Comparison of ENCODE assay signal across 7 mouse cellular contexts in the genomic region with DNA sequence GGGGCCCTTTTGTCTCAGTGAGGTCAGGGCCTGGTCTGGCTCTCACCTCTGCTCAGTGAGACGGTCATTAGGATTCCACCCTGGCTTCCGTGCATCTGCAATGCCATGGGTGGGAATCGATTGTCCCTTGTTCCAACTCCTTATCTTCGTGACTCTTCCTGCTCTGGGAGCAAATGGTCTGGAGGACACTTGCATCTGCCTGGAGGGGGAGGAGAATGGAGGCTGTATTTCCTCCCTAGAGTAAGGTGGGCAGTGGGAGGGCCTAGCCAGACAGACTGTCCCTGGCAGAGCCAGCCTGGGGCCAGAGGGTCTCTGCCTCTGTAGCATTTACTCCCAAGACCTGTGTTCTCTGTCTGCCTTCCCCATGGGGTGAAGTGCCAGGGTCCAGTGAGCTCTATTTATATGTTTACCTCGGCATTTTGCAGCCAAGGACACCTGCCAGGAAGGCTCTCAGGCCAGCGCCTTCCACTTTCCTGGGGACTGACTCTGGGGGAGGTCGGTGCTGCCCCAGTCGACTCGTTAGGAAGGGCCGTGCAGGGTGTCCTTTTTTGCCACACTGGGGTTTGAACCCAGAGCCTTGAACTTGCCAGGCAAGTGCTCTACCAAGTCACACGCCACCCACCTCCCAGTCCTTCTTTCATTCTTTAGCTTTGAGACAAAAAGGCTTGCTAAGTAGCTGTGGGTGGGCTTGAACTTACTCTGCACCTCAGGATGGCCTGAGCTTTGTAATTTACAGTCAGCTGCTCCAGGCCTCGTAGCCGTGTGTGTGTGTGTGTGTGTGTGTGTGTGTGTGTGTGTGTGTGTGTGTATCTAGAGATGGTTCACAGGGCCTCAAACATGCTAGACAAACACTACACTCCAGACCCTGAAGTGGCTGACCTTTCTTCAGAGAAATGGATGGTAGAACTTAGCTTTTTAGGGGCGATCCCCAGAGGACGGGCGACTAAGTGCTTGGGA.
DNase-seq lines count a peak whose midpoint lies in the region; ATAC-seq and TF ChIP-seq lines count a peak whose summit lies in the region.

No protein-coding gene starts in this region.

- H3K4me1 ChIP-seq in kidney, postnatal 0 days (replicated peaks; ENCODE audit: insufficient read depth, low read length): peaks cover 71% of the 10 kb centered on the region
- peaks cover 86% of the 10 kb centered on the region for H3K4me1 ChIP-seq in forebrain, embryonic 15.5 days
- H3K4me1 ChIP-seq in hindbrain, postnatal 0 days (ENCODE audit: insufficient read depth, low read length): peaks cover 67% of the 10 kb centered on the region
- peaks cover 56% of the 10 kb centered on the region for H3K4me1 ChIP-seq in midbrain, postnatal 0 days (ENCODE audit: insufficient read depth, low read length)

- H3K4me2 ChIP-seq in kidney, postnatal 0 days (ENCODE audit: low read length): no peak overlapping the region
- H3K4me2 ChIP-seq in forebrain, embryonic 15.5 days (replicated peaks): peak overlapping the region; percentile 87
- peak overlapping the region; percentile 97 for H3K4me2 ChIP-seq in hindbrain, postnatal 0 days (ENCODE audit: low read depth, low read length)
- peak overlapping the region; percentile 97 for H3K4me2 ChIP-seq in midbrain, postnatal 0 days (ENCODE audit: low read depth, low read length, poor library complexity, severe bottlenecking)

- H3K36me3 ChIP-seq in kidney, postnatal 0 days (ENCODE audit: insufficient read depth, low read length): no peaks in the 10 kb centered on the region
- H3K36me3 ChIP-seq in forebrain, embryonic 15.5 days: no peaks in the 10 kb centered on the region
- H3K36me3 ChIP-seq in hindbrain, postnatal 0 days (ENCODE audit: insufficient read depth, low read length): no peaks in the 10 kb centered on the region
- H3K36me3 ChIP-seq in midbrain, postnatal 0 days (ENCODE audit: insufficient read depth, low read length): no peaks in the 10 kb centered on the region

- no peak for DNase-seq in kidney, postnatal 0 days (ENCODE audit: low spot score)
- DNase-seq in kidney, postnatal 14 days: no peak
- no peak for DNase-seq in hindbrain, postnatal 0 days (ENCODE audit: low spot score)
- no peak for DNase-seq in midbrain, postnatal 0 days (ENCODE audit: low spot score)
- DNase-seq in adipocyte (ENCODE audit: low spot score): no peak
- no peak for DNase-seq in left cerebral cortex, adult 8-10 months (ENCODE audit: low spot score in 2 of 2)

- TF ChIP-seq CTCF in kidney, postnatal 0 days (IDR thresholded peaks at IDR 0.05; ENCODE audit: low read depth): no peak
- no peak for TF ChIP-seq CTCF in hindbrain, postnatal 0 days (IDR thresholded peaks at IDR 0.05; ENCODE audit: low read depth)
- TF ChIP-seq CTCF in midbrain, postnatal 0 days (IDR thresholded peaks at IDR 0.05): no peak

- no peaks in the 10 kb centered on the region for H3K27me3 ChIP-seq in kidney, postnatal 0 days (ENCODE audit: insufficient read depth, low read length)
- H3K27me3 ChIP-seq in forebrain, embryonic 15.5 days: no peaks in the 10 kb centered on the region
- H3K27me3 ChIP-seq in hindbrain, postnatal 0 days (ENCODE audit: insufficient read depth, low read length): no peaks in the 10 kb centered on the region
- no peaks in the 10 kb centered on the region for H3K27me3 ChIP-seq in midbrain, postnatal 0 days (ENCODE audit: insufficient read depth, low read length)

- H3K9ac ChIP-seq in kidney, postnatal 0 days (ENCODE audit: low read depth, low read length): no peak overlapping the region
- peak overlapping the region; percentile 32; the same call in 1 of the 2 replicates for H3K9ac ChIP-seq in forebrain, embryonic 15.5 days (replicated peaks)
- H3K9ac ChIP-seq in hindbrain, postnatal 0 days (replicated peaks; ENCODE audit: low read length): no peak overlapping the region
- H3K9ac ChIP-seq in midbrain, postnatal 0 days (replicated peaks; ENCODE audit: low read length, poor library complexity, severe bottlenecking): peak overlapping the region; percentile 25

- H3K27ac ChIP-seq in kidney, postnatal 0 days: peak overlapping the region; percentile 86
- peak overlapping the region; percentile 55 for H3K27ac ChIP-seq in forebrain, embryonic 15.5 days (replicated peaks)
- no peak overlapping the region for H3K27ac ChIP-seq in hindbrain, postnatal 0 days
- H3K27ac ChIP-seq in midbrain, postnatal 0 days (ENCODE audit: low read depth, low read length): no peak overlapping the region

- 47% methylated on average over 16 of the region's 16 CpGs for WGBS in kidney, postnatal 0 days
- 59% methylated on average over 16 of the region's 16 CpGs for WGBS in forebrain, embryonic 15.5 days
- WGBS in hindbrain, postnatal 0 days: 57% methylated on average over 16 of the region's 16 CpGs
- 63% methylated on average over 16 of the region's 16 CpGs for WGBS in midbrain, postnatal 0 days

- H3K4me3 ChIP-seq in kidney, postnatal 0 days (replicated peaks; ENCODE audit: low read depth, low read length): no peak overlapping the region
- H3K4me3 ChIP-seq in forebrain, embryonic 15.5 days: peak overlapping the region; percentile 91
- 0 out of 2 replicates have a peak overlapping the region, but pooled peaks have one; percentile 0 for H3K4me3 ChIP-seq in hindbrain, postnatal 0 days (ENCODE audit: low read length)
- H3K4me3 ChIP-seq in midbrain, postnatal 0 days (ENCODE audit: low read depth, low read length): 0 out of 2 replicates have a peak overlapping the region, but pooled peaks have one; percentile 17

- no peaks in the 10 kb centered on the region for H3K9me3 ChIP-seq in kidney, postnatal 0 days (replicated peaks; ENCODE audit: low read length)
- H3K9me3 ChIP-seq in forebrain, embryonic 15.5 days: no peaks in the 10 kb centered on the region
- no peaks in the 10 kb centered on the region for H3K9me3 ChIP-seq in hindbrain, postnatal 0 days (ENCODE audit: low read length)
- H3K9me3 ChIP-seq in midbrain, postnatal 0 days (ENCODE audit: low read length): no peaks in the 10 kb centered on the region

- no peak for ATAC-seq in kidney, postnatal 0 days (replicated peaks; ENCODE audit: low FRiP score, low read depth)
- ATAC-seq in forebrain, embryonic 15.5 days (replicated peaks): no peak
- no peak for ATAC-seq in hindbrain, postnatal 0 days
- no peak for ATAC-seq in midbrain, postnatal 0 days (ENCODE audit: low FRiP score)

Comparison
In these comparisons a context has a peak if more than half of its experiments do, and no peak if none do; other contexts are left out.
1. H3K27ac ChIP-seq: peak in kidney, postnatal 0 days (single experiment) and forebrain, embryonic 15.5 days (single experiment); none in hindbrain, postnatal 0 days (single experiment) and midbrain, postnatal 0 days (single experiment).
2. H3K9ac ChIP-seq: peak in forebrain, embryonic 15.5 days (single experiment) and midbrain, postnatal 0 days (single experiment); none in kidney, postnatal 0 days (single experiment) and hindbrain, postnatal 0 days (single experiment).